Mouse (Mus musculus) kidney, postnatal 4 days (tissue): ENCODE measurements around the gene Myzap.

Source experiments
- DNase-seq, 2 experiments: peaks; one replicate each; pipeline ENCODE4 v3.0.0; 2021; ENCODE audit warnings: mixed read lengths in 2 of 2

Myzap gene

DNA sequence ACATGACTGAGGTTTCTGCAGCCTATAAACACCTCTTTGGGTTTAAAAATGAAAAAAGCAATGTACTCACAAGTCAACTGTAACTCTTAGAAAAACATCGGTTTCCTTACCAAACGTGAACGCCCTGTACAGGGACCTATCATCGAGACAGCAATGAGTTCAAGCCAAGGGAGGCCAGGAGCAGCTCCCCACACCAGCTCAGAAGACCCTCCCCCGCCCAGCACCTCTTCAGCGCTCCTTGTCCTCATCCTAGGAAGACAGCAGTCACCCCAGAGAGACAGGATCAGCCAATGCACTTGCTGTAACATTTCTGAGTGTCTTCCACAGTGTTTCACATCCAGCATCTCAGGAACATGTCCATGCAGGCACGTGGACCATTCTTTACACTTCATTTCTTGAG lies 113.6 kb downstream of the Myzap start:
- no peak for DNase-seq

DNA sequence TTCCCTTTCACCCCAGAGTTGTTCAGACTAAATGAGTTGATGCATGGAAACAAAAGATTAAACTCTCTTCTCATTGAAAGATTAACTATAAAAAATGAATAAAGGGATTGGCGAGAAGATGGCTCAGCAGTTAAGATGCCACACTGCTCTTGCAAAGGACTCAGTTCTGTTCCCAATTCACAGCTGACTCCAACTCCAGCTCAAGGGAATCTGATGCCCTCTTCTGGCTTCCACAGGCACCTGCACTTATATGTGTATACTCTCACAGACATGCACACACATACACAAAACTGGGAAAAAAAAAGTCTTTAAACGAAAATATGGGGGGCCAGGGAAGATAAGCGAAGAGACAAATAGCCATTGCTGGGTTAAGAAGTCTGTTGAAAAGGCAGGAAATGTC lies 115.6 kb downstream of the Myzap start:
- DNase-seq, result no peak

DNA sequence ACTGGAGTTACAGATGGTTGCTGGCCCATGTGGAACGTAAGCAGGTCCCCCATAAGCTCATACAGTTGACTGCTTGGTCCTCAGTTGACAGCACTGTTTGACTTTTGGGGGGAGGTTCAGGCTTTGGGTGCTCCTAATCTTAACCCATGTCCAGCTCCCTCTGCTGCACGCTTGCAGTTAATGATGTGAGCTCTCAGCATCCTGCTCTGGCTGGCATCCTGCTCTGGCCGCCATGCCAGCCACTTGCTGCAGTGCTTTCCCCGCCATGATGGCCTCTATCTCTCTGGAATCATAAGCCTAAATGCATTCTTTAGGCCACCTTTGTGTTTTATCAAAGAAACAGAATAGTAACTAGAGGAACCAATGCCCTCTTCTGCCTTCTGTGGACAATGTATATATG lies 116.6 kb downstream of the Myzap start:
- no peak for DNase-seq

DNA sequence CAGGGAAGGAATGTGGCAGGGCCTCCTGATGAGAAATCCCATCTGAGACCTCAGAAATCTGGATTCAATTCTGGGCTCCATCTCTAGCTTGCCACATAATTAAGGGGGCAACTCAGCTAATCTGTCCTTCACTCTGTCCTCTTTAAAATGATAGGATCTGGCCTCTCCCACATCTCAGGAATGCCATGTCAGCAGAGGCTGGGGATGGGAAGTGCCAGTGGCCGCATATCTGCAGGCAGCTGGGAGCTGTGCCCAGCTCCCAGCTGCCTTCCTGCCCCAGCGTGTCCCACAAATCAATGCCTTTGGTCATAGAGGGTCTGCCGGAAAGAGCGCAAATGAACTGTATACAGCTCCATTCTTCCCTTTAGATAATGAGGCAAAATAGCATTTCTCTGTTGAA lies 124.7 kb downstream of the Myzap start:
- peak in 1 of 2 experiments; percentile 35 for DNase-seq

DNA sequence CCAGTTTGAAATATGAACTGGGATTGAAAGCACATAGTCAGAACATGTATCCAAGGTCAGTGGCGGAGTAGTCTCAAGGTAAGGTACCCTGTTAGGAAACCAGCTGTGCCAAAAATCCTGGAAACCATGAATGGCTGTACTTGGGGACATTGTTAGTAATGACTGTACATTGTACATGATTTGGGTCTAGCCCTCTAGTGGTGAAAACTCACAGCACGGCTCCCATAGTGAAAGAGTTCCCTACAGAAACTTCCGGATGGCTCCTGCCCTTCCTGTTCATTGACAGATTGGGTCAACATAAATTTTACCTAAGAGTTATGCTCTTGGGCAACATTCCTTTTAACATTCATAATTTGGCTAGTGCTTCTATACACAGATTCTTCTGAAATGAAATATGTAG lies 126.0 kb downstream of the Myzap start:
- DNase-seq, result peak; percentile 69 to 78

DNA sequence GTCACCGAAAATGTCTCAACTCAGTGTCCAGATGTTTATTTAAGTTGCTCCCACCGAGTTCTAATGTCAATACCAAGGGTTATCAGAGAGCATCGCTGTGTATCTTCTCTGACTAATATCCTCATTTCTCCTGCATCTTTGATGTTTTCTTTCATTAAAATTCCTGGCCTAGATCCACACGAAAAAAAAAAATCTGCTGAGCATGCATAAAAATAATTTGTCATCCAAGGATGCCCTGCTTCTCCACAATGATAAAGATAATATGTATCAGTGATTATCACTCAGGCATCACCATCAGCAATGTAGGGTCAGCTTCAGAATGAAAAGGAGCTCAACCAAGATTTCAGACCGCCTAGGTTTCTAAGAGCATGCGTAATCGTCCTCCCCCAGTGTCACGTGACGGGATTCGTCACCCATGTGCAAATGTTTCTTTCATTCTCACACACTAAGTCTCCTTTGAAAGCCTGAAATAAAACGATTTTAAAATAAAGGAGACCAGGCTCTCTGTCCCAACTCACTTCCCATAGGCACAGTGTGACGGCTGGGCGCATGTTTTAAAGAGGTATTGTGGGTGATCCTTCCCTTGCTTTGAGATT lies 129.0 kb downstream of the Myzap start:
- DNase-seq, result no peak

DNA sequence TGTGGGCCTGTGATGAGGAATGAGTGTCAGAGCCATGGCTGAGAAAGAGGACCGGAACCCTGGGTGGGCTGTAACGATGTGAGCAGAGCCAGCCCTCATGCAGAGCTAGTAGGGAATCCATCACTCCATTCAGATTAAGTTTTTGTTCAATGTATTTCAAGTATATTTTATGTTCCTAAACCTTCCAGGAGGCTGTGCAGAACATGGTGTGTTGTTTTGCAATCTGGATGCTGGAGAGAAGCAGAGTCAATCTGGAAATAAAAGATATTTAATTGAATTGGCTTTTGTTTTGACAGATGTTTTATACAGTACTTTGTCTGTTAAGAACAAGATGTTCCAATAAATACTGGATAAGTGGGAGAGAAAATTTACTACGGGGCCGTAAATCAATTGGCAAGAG lies 135.4 kb downstream of the Myzap start:
- DNase-seq, result peak in 1 of 2 experiments; percentile 33
